Mouse (Mus musculus): ENCODE results near the gene Dvl2.

The Dvl2 gene

DNA sequence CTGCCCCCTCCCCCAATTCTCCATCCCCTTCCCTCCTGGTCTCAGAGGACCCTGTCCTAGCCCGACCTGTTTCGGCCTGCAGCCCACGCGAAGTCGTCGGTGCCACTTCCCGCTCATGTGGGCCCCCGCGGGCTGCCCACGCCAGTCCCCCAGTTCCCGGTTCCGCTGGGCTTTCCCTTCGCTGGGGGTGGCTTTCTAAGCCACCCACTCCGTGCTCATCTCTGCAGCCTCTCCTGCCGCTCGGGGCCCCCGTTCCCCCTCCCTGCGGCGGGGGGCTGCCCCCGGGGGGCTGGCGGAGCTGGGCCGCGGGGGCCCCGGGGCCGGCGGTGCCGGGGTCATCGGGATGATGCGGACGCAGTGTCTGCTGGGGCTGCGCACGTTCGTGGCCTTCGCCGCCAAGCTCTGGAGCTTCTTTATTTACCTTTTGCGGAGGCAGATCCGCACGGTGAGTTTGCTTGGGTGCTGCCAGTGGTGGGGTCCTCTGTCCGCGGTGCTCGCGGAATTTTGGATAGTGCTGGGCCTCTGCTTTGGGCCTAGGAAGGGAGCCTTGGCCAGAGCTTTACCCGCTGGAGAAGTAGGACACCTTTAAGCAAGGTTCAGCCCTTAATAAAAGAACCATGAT is 19.1 kb upstream of the Dvl2 start, which contains the start of gene Ctdnep1:
Ctdnep1 (plus strand) TSS at position 16 of the 622 bp plus-strand sequence.
- DNase-seq (ENCODE audit: low read depth, low spot score) = no peak

DNA sequence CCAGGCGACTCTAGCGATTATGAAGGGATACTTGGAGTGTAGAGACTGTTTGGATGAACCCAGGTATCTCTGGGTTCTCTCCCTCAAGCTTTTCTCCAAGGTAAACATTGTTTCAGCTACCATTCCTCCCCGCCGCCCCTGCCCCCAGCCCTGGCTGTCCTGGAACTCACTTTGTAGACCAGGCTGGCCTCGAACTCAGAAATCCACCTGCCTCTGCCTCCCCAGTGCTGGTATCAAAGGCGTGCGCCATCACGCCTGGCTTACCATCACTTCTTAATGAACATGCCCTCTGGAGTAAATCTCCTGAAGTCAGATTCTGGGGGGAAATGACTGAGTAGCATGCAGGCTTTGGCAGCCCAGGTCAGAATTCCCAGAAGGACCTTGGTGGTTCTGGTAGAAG is 18.2 kb upstream of the Dvl2 start, which contains the start of gene Elp5:
Elp5 (minus strand) TSS at position 293 of the 400 bp plus-strand sequence.
- DNase-seq (ENCODE audit: low read depth, low spot score) = no peak

DNA sequence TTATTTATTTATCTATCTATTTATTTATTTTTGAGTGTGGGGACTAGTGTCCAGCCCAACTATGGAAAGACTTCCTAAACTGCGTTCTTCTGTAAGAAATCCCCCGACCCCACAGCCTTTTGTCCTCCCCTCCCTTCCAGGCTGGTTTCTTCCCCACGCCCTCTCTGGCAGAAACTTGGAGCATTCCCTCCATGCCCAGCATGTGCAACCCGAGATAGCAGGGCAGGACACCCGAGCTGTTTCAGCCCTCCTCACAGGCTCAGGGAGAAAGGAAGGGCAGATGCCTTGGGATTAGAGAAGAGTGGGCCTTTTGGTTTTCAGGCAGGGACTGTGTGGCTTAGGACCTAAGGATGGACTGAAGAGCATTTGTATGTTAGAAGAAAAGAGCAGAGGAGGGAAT is 17.5 kb upstream of the Dvl2 start:
- DNase-seq (ENCODE audit: low read depth, low spot score) = no peak

DNA sequence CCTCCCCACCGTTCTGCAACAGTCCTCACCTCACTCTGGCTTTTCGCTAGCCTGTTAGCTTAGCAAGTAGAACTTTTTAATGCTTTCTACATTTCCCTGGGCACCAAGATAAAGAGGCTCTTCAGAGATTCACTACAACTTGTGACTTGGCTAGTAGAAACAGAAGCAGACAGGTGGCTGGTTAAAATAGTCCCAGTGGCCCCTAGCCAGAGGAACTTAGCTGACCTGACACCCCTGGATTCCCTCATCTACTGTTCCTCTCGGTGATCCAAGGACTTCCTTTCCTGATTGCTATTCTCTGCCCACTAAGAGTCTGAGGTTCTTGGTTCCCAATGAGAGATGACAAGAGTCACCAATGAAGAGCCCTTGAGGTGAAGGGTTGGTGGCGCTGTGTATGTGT is 17.0 kb upstream of the Dvl2 start:
- no peak for DNase-seq (ENCODE audit: low read depth, low spot score)

- no peak for DNase-seq (ENCODE audit: low read depth, low spot score)
Measured at GRCm38 (mm10) chr11:69984431-69984830, 16.0 kb upstream of the Dvl2 start.

DNA sequence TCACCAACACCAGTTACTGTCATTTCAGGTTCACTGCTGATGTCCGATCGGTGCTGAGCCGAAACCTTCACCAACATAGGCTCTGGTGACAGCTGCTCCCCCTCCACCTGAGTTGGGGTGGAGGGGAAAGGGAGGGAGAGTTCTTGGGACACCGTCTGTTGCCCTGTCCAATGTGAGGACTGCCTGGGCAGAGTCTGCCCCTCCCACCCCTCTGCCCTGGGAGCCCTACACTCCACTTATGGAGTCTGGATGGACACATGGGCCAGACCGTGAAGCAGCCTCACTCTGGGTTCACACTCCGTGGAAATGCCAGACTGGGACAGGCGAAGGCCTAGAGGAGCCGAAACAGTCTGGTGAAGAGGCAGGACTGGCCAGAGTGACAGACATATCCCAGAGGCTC is 10.4 kb upstream of the Dvl2 start:
- DNase-seq (ENCODE audit: low read depth, low spot score) = no peak

DNA sequence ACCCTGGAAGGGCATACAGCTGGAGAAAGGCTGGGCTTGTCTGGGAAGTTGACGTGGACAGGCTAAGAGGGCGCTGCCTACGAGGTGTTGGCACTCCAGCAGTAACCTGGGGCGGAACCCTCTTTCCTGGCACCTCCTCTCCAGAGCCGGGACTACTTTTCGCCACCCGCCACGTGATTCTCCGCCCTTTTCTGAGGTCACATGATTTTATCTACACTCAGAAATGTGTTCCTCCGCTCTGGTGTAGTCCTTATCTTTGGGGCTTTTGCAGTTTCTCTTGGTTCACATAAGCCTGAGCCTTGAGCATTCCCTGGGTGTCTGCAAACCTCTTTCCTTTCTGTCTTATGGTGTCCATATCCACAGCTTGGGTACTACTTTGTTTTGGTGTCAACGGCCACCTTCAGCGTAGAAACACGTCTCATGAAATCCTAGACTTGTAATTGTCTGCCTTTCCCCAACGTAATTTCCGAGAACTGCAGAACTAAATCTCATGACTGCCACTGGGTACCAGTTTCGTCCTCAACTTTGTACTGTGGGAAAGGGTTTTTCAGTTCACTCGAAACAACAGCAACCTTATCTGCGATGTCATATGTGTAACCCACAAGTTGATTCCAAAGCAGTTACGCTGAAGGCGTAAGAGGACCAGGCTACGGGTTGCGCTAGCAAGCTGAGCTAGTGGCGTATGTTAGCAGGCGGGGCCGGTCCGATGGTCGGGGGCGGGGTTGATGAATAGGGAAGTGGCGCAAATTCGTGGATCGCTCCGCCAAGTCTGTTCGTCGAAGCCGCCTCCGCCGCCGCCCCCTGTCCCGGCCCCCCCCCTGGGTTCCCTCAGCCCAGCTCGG is 9.3 kb upstream of the Dvl2 start, which contains the start of gene Gabarap:
Gabarap (plus strand) TSS at position 294 of the 842 bp plus-strand sequence.
- DNase-seq (ENCODE audit: low read depth, low spot score) = peak; percentile 97

- no peak for DNase-seq (ENCODE audit: low read depth, low spot score)
Measured at GRCm38 (mm10) chr11:69991711-69992110, 8.7 kb upstream of the Dvl2 start.

DNA sequence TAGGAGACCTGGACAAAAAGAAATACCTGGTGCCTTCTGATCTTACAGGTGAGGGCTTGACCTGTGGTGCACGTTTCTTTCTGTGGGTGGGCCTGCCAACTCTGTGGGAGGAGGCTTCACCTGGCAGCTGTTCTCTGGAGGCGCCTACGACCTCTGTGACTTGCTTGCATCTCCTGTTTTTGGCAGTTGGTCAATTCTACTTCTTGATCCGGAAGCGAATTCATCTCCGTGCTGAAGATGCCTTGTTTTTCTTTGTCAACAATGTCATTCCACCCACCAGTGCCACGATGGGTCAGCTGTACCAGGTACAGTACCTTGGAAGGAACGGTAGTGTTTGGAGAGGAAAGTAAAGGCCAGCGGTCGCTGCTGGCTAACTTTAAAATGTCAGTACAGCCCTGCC is 8.0 kb upstream of the Dvl2 start:
- DNase-seq (ENCODE audit: low read depth, low spot score) = no peak

DNA sequence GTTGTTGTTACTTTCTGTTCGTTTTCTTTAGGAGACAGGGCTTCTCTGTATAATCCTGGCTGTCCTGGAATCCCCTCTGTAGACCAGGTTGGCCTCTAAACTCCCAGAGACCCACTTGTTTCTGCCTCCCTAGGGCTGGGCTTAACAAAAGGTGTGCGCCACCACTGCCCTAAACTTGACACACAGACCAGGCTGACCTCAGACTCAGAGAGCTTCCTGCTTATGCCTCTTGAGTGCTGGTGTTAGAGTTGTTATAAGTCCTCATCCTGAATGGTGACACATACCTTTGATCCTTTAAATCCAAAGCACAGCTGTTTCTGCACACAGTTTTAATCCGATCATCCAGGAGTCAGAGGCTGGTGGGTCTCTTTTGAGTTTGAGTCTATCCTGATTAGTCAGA is 7.5 kb upstream of the Dvl2 start:
- DNase-seq (ENCODE audit: low read depth, low spot score) = no peak

- no peak for DNase-seq (ENCODE audit: low read depth, low spot score)
Measured at GRCm38 (mm10) chr11:69994401-69995090, 5.8 kb upstream of the Dvl2 start.

GRCm38 (mm10) chr11:69995391-69995960 is 4.9 kb upstream of the Dvl2 start, which contains the start of gene Phf23:
Gene Phf23, plus strand, starts transcription at chr11:69995777.
- DNase-seq (ENCODE audit: low read depth, low spot score) = peak; percentile 98

DNA sequence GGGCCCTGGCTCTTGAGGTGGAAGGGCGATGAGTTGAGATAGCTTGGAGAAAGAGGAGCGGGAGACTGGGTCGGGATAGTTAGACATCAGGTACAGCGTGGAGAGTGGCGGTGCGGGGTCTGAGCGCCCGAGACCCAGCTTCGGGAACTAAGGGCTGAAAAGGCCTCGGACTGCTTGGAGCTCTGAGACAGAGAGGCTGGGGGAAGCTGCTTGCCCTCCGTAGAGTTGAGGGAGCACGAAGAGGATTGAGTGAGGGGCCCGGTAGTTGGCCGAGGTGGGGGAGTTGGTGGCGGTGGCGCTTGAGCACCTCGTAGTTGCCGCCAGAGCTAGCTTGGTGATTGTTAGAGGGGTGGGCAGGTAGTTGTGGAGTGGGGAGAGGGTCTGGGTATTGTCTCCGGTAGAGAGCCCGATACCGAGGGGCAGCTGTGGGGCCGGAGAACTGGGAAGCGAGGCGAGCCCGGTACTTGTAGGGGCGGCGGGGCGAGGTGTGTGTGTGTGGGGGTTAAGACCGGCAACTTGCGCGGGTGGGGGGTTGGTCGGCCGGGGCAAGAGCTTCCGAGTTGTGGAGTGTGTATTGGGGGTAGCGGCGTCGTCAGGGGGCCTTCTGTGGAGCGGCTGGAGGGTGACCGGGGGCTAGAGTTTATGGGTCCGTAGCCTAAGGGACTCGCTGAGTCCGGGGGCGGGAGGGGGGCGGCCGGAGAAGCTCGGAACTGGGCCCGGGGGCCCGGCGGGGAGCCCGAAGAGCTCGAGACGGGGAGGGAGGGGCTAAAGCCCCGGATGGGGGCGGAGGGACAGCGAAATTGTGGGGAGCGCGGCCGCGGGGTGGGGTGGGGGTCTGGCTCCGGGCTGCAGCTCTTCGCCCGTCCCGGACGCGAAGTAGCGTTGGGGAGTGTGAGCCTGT is 4.0 kb upstream of the Dvl2 start:
- peak; percentile 80 for DNase-seq (ENCODE audit: low read depth, low spot score)

- peak; percentile 92 for DNase-seq (ENCODE audit: low read depth, low spot score)
Measured at GRCm38 (mm10) chr11:69997070-69997509, 3.3 kb upstream of the Dvl2 start.

DNA sequence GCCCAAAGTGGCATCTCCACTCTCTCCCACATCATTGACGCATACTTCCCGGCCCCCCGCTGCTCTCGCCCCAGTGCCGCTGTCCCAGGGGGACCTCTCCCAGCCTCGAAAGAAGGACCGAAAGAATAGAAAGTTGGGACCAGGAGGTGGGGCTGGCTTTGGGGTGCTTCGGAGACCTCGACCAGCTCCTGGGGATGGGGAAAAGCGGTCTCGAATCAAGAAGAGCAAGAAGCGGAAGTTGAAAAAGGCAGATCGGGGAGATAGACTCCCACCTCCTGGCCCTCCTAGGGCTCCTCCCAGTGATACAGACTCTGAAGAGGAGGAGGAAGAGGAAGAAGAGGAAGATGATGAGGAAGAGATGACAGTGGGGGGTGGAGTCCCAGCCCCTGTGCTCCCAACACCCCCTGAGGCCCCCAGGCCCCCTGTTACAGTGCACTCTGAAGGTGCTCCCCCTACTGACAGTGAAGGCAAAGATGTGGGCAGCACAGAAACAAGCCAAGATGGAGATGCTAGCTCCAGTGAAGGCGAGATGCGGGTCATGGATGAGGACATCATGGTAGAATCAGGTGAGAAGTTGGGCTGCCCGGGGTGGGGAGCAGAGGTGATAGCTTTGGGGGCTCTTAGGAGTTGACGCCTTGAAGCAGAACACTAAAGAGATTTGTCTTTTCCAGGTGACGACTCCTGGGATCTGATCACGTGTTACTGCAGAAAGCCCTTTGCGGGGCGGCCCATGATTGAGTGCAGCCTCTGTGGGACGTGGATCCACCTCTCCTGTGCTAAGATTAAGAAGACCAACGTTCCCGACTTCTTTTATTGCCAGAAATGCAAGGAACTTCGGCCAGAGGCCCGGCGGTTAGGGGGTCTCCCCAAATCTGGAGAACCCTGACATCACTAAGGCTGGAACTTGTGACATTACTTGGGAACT is 1.6 kb upstream of the Dvl2 start:
- peak; percentile 42 for DNase-seq (ENCODE audit: low read depth, low spot score)

DNA sequence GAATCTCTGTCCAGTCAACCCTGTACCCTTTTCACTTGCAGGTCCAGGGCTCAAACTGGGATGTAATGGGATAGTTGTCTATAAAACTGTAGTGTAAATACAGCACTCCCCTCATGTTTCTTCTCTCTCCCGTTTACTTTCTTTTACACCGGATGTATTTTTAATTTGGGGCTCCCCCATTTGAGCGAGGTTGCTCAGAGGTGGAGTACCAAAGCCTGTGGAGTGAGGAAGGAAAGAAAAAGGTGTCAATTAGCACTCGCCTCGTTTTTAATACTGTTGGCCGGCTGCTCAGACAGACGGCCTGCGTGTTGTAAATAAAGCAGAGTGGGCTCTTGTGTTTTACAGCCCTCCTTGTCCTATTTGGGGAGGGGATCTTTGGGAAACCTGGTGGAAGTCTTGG is 729 bp upstream of the Dvl2 start:
- DNase-seq (ENCODE audit: low read depth, low spot score) = peak; percentile 55

DNA sequence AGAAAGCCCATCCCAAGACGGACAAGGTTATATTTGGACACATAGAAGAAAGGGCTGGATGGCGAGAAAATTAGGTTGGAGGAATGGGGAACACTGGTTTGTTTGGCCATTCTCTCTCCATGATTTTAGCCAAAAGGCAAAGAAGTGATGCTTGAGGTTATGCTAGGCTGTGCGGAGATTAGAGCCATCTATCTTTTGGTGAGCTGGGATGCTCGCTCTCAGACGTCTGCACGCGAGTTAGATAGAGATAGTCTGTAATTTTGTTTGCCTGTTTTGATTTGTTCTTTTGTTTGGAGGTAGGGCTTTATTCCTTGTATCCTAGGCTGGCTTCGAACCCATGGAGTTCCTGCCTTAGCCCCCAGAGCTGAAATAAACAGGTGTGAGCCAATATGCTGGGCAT is 764 bp downstream of the Dvl2 start:
- no peak for DNase-seq (ENCODE audit: low read depth, low spot score)

DNA sequence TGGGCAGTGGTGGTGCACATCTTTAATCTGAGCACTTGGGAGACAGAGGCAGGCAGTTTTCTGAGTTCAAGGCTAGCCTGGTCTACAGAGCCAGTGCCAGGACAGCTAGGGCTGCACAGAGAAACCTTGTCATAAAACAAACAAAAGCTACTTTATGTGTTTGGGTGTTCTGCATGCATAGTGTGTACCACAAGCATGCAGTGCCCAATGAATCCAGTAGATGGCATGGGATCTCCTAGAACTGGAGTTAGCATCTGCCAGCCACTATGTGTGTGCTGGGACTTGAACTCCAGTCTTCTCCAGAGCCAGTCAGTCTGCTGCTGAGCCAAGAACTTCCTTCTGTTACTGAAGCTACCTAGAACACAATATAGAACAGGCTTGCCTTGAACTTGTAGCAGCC is 1.5 kb downstream of the Dvl2 start:
- peak; percentile 79 for DNase-seq (ENCODE audit: low read depth, low spot score)

DNA sequence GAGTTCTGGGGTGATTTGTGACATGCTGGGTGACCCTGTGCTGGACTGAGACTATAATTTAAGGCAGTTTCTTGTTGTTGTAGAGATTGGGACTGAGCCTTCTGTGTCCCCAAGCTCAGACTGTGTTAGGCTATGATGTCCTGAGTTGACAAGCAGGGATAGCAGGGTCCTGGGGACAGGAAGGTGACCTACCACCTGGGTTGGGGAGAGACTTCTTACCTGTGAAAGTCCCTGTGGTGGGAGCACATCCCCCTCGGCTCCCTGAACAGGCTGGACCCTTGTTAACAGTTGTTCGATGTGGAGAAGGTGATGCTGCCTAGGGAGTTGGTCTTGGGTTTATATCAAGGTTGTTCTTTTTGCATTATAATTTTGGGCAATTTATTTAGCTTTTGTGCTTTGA is 2.1 kb downstream of the Dvl2 start:
- no peak for DNase-seq (ENCODE audit: low read depth, low spot score)

DNA sequence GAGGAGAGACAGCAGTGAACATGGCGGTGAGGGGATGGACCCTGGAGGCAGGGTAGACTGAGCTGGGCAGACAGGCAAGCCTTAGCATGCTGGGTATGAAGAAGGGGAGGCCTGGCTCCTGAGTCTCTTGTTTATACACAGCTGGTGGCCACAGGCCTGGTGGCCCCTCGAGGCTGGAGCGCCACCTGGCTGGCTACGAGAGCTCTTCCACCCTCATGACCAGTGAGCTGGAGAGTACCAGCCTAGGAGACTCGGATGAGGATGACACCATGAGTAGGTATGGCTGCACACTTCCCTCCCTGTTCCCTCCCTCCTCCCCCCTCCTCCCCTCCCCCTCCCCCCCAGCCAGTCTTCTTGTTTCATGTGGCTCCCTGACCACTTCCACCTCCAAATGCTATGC is 5.1 kb downstream of the Dvl2 start:
- peak; percentile 72 for DNase-seq (ENCODE audit: low read depth, low spot score)
